Mouse (Mus musculus): Measurements from ENCODE around the gene D11Wsu47e.

Gene D11Wsu47e

GRCm38 (mm10) chr11:113735151-113735550 is 50.9 kb downstream of the D11Wsu47e start:
- DNase-seq (ENCODE audit: low spot score) = no peak

- DNase-seq (ENCODE audit: low spot score) = no peak
Measured at GRCm38 (mm10) chr11:113736848-113737552, 52.8 kb downstream of the D11Wsu47e start.

- DNase-seq (ENCODE audit: low spot score) = no peak
Measured at GRCm38 (mm10) chr11:113737553-113737854, 53.3 kb downstream of the D11Wsu47e start.

GRCm38 (mm10) chr11:113737912-113738311 is 53.7 kb downstream of the D11Wsu47e start:
- no peak for DNase-seq (ENCODE audit: low spot score)

GRCm38 (mm10) chr11:113739213-113739612 is 55.0 kb downstream of the D11Wsu47e start:
- DNase-seq (ENCODE audit: low spot score) = no peak

GRCm38 (mm10) chr11:113740100-113740499 is 55.9 kb downstream of the D11Wsu47e start:
- DNase-seq (ENCODE audit: low spot score) = no peak

GRCm38 (mm10) chr11:113742998-113743397 is 58.8 kb downstream of the D11Wsu47e start:
- DNase-seq (ENCODE audit: low spot score) = no peak

All from MN1 (cell line).